Mouse (Mus musculus): ENCODE results near the gene Lcn2. TPM values are rescaled to one million over a fixed set of nuclear protein-coding genes. Genes with fewer than 3 reads are reported as not detected.

The Lcn2 gene
- polyA plus RNA-seq, 1 experiment from 2014 or later: 16.1 TPM

DNA sequence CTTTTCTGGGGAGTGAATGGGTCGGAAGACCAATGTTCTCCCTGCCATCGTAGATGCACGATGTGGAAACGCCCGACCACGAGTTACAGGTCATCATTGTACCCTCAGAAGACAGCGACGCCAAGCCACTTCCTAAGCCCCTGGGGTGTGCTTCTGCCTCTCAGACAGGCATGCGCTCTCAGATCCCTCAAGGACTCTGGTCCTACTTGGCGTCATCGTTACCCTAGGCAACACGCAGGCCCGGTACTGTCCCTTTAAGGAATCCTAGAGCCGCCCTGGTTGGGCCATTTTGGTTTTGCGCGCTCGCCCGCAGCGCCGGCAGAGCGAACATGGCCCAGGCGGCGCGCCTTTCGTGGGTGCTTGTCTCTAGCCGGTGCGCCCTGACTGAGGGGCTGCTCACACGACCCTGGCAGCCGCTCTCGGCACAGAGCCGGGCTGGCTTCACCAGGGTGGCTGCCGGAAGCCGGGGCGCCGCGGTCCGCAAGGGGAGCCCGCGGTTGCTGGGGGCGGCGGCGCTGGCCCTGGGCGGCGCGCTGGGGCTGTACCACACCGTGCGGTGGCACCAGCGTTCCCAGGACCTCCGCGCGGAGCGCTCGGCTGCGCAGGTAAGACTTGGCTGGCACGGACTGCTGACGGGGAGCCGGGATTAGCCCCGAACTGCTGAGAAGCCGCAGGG lies 8.0 kb upstream of the Lcn2 start:
- Histone ChIP-seq H3K27ac (peak overlapping the region; percentile 92), H3K36me3 (ENCODE audit: inconsistent target) (peaks cover 9% of the 10 kb centered on the region; the same call in 1 of the 2 replicates), H3K4me3 (ENCODE audit: inconsistent target) (peak overlapping the region; percentile 83), H3K79me2 (ENCODE audit: inconsistent target) (peaks cover 8% of the 10 kb centered on the region; the same call in 1 of the 2 replicates)
- under 1% methylated on average over 54 of the region's 59 CpGs for WGBS (ENCODE audit: missing documents)

DNA sequence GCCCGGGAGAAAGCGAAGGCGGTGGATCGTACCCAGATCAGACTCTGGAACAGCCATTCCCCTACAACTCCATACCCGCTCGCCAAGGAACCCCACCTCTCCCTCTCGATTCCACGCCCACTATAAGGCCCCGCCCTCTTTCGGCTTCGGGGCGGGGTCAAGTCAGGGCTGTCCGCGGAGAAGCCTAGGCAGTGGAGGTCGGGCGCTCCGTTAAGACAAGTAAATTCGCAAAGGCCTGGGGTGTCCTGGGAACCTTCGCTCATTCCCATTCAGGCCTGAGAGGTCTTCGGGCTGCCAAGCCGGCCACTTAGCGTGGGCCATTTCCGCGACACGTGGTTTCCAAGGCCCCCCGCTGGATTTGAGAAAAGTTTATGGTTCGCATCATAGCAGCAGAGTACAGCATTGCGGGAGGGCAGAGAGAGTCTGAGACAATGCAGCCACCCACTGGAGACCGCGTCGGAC lies 7.5 kb upstream of the Lcn2 start, which contains the start of gene Ptges2:
Gene Ptges2, plus strand, starts transcription at position 413 of the 462 bp plus-strand sequence.
- peak within 1 kb of the TSS; percentile 83 for H3K4me3 ChIP-seq (ENCODE audit: inconsistent target)
- peaks cover 3% of the 10 kb centered on the region; the same call in 1 of the 2 replicates for H3K36me3 ChIP-seq (ENCODE audit: inconsistent target)
- H3K27ac ChIP-seq: peak within 1 kb of the TSS; percentile 92
- H3K79me2 ChIP-seq (ENCODE audit: inconsistent target): peaks cover 8% of the 10 kb centered on the region; the same call in 1 of the 2 replicates
- WGBS (ENCODE audit: missing documents): 2% methylated on average over 31 of the region's 31 CpGs

DNA sequence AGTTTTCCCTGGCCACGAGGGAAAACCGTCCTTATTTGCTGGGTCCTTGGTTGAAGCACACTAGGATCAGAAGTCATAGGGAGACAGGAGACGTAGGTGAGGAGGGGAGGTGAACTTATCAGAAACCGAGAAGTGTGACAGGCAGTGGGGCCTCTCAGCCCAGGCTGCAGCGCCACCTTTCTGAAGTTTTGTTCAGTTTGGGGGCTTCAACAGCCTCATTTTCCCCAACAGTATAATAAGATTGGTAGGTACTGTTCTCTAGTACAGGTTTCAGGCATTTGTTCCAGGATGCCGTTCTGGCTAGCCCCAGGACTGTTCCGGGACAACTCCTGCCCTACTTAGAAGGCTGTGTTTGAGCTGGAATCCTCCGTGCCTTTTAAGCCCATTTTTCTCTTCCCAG lies 6.9 kb upstream of the Lcn2 start:
- Histone ChIP-seq H3K4me3 (ENCODE audit: inconsistent target) (peak overlapping the region; percentile 55), H3K27ac (peak overlapping the region; percentile 92), H3K36me3 (ENCODE audit: inconsistent target) (no peaks in the 10 kb centered on the region), H3K79me2 (ENCODE audit: inconsistent target) (peaks cover 8% of the 10 kb centered on the region; the same call in 1 of the 2 replicates)
- 3% methylated on average over 8 of the region's 8 CpGs for WGBS (ENCODE audit: missing documents)

DNA sequence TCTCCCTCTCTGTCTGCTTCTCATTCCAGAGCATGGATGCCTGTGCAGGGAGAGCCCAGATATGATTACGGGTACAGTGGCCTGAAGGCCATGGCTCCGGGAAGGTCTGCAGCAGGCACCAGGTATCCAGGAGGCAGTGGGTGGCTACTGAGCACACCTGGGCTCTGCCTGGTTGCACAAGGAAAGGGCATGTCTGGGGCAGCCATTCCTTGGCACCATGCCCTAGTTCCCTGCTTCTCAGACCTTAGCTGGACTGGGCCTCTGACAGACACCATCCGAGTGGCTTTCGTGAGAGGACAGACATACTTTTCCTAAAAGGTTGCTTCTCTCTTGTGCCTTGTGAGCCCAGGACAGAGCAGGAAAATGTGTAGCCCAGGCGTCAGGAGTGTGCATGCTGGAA lies 4.0 kb upstream of the Lcn2 start:
- 92% methylated on average over 5 of the region's 5 CpGs for WGBS (ENCODE audit: missing documents)
- Histone ChIP-seq H3K4me3 (ENCODE audit: inconsistent target) (no peak overlapping the region), H3K36me3 (ENCODE audit: inconsistent target) (no peaks in the 10 kb centered on the region), H3K27ac (no peak overlapping the region), H3K79me2 (ENCODE audit: inconsistent target) (peaks cover 4% of the 10 kb centered on the region; the same call in 1 of the 2 replicates)

DNA sequence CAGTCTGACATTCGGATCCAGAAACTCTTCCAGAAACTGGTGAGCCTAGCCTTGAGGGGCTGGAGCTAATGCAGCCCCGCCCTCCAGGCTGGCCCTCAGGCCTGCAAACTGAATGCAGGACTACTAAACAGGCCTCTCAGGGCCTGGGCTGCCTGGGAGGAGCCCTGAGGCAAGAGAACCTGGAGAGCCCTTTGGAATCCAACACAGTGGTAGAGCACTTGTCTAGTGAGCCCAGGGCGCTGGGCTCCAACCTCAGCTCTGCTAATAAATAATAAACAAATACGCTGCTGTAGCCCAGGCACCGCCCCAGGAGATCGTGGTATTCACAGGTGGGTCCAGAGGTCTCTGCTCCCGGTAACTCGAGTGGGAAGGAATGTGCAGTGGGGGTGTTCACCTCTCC lies 2.8 kb upstream of the Lcn2 start:
- H3K79me2 ChIP-seq (ENCODE audit: inconsistent target): no peaks in the 10 kb centered on the region
- no peak overlapping the region for H3K27ac ChIP-seq
- no peak overlapping the region for H3K4me3 ChIP-seq (ENCODE audit: inconsistent target)
- 90% methylated on average over 8 of the region's 8 CpGs for WGBS (ENCODE audit: missing documents)
- no peaks in the 10 kb centered on the region for H3K36me3 ChIP-seq (ENCODE audit: inconsistent target)

DNA sequence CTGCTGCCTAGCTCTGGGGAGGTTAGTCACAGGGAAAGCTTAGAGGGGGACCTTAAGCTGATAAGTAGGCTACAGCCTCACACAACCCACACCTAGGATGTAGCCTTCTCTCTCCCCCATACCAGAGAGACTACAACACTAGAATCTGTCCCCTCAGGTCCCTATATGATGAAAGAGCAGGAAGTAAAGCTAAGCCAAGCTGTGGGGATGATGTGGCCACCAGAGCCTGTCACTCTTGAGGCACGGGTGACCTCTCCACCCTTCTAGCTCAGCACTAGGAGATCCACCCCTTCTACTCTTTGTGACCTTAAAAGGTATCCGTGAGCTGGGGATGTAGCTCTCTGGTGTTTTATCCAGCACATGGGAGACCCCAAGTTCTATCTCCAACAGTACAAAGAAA lies 1.1 kb upstream of the Lcn2 start:
- 49% methylated on average over 2 of the region's 2 CpGs for WGBS (ENCODE audit: missing documents)
- H3K4me3 ChIP-seq (ENCODE audit: inconsistent target): no peak overlapping the region
- no peak overlapping the region for H3K27ac ChIP-seq
- H3K36me3 ChIP-seq (ENCODE audit: inconsistent target): no peaks in the 10 kb centered on the region
- no peaks in the 10 kb centered on the region for H3K79me2 ChIP-seq (ENCODE audit: inconsistent target)

DNA sequence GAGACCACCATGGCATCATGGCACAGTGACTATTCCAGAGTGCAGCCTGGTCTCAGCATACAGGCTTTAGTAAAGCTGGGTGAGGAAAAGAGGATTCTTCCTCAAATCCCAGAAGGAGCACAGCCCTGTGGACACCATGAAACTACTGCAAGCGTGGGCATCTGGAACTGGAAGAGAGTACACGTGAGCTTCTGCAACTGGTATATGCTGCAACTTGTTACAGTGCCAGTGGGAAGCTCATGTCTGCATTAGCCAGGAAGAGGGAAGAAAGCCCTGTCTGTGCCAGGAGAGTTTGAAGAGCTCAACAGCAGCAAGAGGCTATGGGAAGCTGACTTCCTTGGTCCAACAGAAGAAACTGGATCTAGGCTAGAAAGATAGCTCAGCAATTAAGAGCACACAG lies 5.4 kb downstream of the Lcn2 start:
- no peak overlapping the region for H3K4me3 ChIP-seq (ENCODE audit: inconsistent target)
- H3K79me2 ChIP-seq (ENCODE audit: inconsistent target): no peaks in the 10 kb centered on the region
- peaks cover 12% of the 10 kb centered on the region; the same call in 1 of the 2 replicates for H3K36me3 ChIP-seq (ENCODE audit: inconsistent target)
- no peak overlapping the region for H3K27ac ChIP-seq
- WGBS (ENCODE audit: missing documents): 71% methylated on average over 2 of the region's 2 CpGs

DNA sequence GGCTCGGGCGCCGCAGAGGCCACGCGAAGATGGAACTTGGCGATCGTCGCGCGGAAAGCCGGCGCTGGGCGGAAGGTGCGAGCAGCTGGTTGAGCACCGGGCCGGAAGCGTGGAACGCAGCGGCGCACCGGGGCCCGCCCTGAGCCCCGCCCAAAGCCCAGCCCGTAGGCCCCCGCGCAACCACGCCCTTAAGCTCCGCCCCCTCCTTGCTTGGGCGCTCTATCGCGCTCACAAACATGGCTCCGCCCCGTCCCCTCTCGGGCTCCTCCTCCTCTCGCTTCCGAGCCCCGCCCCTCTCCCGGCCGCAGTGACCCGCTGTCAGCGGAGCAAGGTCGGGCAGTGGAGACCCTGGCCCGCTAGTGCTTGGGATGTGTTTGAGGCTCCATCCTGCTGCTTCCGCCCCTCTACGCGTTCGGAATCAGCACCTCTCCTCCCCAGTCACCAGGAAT lies 6.3 kb downstream of the Lcn2 start, which contains the start of gene 1110008P14Rik:
Gene 1110008P14Rik, minus strand, starts transcription at position 164 of the 449 bp plus-strand sequence.
- under 1% methylated on average over 47 of the region's 47 CpGs for WGBS (ENCODE audit: missing documents)

DNA sequence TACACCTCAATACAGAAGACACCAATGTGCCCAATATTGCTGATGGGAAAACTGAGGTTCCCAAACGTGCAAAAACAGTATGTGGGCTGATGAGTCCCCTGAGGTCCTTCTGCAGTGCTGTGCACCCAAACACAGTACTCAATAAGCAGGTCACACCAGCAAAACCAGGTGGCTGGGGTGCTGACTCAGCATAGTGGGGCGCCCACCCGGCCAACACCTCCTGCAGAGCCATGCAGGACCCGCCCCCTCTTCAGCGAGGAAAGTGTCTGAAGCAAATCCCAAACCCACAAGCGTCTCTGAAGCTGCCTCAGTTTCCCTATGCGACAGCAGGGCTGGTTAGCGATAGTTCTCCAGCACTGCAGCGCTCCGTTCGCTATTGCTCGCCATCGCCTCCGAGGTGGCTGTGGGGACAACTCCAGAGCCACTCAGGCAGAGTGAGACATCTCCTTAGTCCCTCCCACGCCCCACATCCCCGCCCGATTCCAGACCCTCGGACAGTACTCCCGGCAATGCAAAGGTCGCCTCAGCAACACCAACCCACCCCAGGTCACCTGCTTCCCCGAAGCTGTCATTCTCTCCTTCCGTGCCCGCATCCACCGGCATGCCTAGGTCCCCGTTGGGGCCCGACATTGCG lies 6.8 kb downstream of the Lcn2 start:
- Histone ChIP-seq H3K36me3 (ENCODE audit: inconsistent target) (peaks cover 26% of the 10 kb centered on the region), H3K4me3 (ENCODE audit: inconsistent target) (peak overlapping the region; percentile 67), H3K79me2 (ENCODE audit: inconsistent target) (no peaks in the 10 kb centered on the region), H3K27ac (peak overlapping the region; percentile 2; the same call in 1 of the 2 replicates)
- 2% methylated on average over 25 of the region's 27 CpGs for WGBS (ENCODE audit: missing documents)

More for the DNA sequence above, 6.3 kb downstream of the Lcn2 start, which contains the start of gene 1110008P14Rik:
- Histone ChIP-seq H3K36me3 (ENCODE audit: inconsistent target) (peaks cover 20% of the 10 kb centered on the region), H3K4me3 (ENCODE audit: inconsistent target) (peak within 1 kb of the TSS; percentile 67), H3K79me2 (ENCODE audit: inconsistent target) (no peaks in the 10 kb centered on the region), H3K27ac (peak within 1 kb of the TSS; percentile 2; the same call in 1 of the 2 replicates)

DNA sequence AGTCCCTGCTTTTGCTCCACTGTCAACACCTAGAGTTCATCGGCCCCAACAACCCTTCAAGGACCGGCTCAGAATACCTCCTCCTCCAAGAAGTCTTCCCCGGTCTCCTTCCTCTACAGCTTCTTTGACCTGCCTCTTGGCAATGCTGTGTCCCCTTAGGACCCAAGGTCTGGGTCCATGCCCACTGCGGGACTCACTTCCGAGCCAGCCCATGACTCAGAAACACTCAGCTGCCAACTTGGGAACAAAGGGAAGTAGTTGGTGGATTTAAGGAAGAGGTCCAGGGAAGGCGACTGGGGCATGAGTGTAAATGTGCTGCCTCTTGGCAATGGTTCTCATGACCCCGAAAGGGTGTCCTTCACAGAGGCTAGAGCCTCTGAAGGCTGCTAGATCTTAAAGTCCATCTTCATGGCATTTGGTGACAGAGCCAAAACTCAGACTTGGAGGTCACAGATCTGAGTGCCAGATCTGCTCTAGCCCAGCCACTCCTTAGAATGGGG lies 8.0 kb downstream of the Lcn2 start:
- H3K36me3 ChIP-seq (ENCODE audit: inconsistent target): peaks cover 38% of the 10 kb centered on the region
- 79% methylated on average over 7 of the region's 7 CpGs for WGBS (ENCODE audit: missing documents)
- no peak overlapping the region for H3K4me3 ChIP-seq (ENCODE audit: inconsistent target)
- H3K79me2 ChIP-seq (ENCODE audit: inconsistent target): no peaks in the 10 kb centered on the region
- no peak overlapping the region for H3K27ac ChIP-seq

DNA sequence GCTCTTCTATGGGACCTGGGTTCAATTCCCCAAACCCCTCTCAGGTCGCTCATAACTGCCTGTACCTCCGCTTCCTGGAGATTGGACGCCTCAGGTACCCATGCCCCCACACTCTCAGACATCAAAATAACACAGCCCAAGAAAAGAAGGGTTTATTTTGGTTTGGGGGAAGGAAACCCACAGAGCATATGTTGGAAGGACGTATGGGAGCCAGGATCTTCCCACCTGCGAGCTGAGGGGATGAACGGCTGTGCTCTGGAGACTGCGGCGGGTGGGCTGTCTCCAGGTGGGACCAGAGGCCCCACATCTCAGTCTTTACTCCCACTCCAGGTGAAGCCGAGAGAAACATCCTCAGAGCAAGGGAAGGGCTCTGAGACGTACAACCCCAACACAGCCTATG lies 11.1 kb downstream of the Lcn2 start:
- Histone ChIP-seq H3K79me2 (ENCODE audit: inconsistent target) (no peaks in the 10 kb centered on the region), H3K27ac (no peak overlapping the region), H3K36me3 (ENCODE audit: inconsistent target) (peaks cover 57% of the 10 kb centered on the region), H3K4me3 (ENCODE audit: inconsistent target) (no peak overlapping the region)
- 89% methylated on average over 10 of the region's 10 CpGs for WGBS (ENCODE audit: missing documents)

DNA sequence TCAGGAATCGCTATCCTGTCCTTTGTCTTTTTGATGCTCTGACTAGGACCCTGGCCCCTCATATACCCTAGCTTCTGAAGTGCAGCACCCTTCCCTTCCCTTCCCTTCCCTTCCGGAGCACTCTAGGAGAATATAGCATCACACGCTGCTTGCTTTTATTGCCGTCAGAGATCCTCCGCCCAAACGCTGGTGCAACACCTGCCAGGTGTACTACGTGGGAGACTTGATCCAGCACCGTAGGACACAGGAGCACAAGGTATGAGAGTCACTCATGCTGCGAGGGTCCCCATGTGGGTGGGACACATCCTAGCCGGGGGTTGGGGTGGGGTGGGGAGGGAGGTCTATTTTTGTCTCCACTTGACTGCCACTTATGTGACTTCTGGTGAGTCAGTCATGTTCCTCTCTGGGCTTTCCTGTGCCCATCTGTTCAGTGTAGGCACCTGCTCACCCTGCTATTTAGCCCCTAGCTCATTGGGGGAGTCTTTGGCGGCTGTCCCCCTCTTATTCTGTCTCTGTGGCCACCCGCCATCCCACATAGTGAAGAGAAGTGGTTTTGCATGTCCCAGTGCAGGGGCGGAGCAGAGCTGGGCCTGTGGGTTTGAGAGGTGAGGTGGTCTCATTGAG lies 12.6 kb downstream of the Lcn2 start:
- Histone ChIP-seq H3K4me3 (ENCODE audit: inconsistent target) (no peak overlapping the region), H3K27ac (no peak overlapping the region), H3K79me2 (ENCODE audit: inconsistent target) (no peaks in the 10 kb centered on the region), H3K36me3 (ENCODE audit: inconsistent target) (peaks cover 72% of the 10 kb centered on the region)
- WGBS (ENCODE audit: missing documents): 92% methylated on average over 11 of the region's 13 CpGs

DNA sequence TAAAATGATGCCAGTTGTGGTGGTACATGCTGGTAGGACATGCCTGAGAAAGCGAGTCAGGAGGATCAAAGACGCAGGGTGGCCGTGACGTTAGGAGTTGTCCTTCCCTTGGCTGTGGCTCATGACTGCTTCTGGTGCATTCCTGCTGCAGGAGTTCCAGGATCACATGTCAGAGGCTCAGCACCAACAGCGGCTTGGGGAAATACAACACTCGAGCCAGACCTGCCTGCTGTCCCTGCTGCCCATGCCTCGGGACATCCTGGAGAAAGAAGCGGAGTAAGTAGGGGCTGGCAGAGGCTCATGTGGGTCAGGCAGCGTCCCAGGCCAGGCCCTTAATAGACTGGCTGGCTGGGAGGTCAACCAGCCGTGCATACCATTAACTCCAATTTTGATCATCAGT lies 13.9 kb downstream of the Lcn2 start:
- no peaks in the 10 kb centered on the region for H3K79me2 ChIP-seq (ENCODE audit: inconsistent target)
- 92% methylated on average over 10 of the region's 10 CpGs for WGBS (ENCODE audit: missing documents)
- peaks cover 84% of the 10 kb centered on the region for H3K36me3 ChIP-seq (ENCODE audit: inconsistent target)
- H3K4me3 ChIP-seq (ENCODE audit: inconsistent target): no peak overlapping the region
- no peak overlapping the region for H3K27ac ChIP-seq

DNA sequence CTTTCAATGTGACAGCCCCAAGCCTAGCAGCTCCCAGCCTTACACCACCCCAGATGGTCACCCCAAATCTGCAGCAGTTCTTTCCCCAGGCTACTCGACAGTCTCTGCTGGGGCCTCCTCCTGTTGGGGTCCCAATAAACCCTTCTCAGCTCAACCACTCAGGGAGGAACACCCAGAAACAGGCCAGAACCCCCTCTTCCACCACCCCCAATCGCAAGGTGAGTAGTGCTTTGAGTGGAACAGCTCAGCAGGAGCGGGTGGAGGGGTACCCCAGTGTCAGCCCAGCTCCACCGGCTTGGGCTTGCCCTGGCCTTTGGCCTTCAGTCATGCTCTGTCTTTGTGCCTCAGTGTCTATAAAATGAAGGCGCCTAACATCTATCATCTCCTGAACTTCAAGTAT lies 20.7 kb downstream of the Lcn2 start:
- Histone ChIP-seq H3K79me2 (ENCODE audit: inconsistent target) (peaks cover 3% of the 10 kb centered on the region; the same call in 1 of the 2 replicates), H3K27ac (no peak overlapping the region), H3K36me3 (ENCODE audit: inconsistent target) (peaks cover 52% of the 10 kb centered on the region), H3K4me3 (ENCODE audit: inconsistent target) (no peak overlapping the region)
- 96% methylated on average over 5 of the region's 5 CpGs for WGBS (ENCODE audit: missing documents)

Measured in macrophage (primary cell).